Mouse (Mus musculus): ENCODE data around the gene Grin2c. TPM values are rescaled to one million over a fixed set of nuclear protein-coding genes. Genes with fewer than 3 reads are reported as not detected.

Grin2c gene
- polyA plus RNA-seq, 1 experiment from 2014 or later: not detected

DNA sequence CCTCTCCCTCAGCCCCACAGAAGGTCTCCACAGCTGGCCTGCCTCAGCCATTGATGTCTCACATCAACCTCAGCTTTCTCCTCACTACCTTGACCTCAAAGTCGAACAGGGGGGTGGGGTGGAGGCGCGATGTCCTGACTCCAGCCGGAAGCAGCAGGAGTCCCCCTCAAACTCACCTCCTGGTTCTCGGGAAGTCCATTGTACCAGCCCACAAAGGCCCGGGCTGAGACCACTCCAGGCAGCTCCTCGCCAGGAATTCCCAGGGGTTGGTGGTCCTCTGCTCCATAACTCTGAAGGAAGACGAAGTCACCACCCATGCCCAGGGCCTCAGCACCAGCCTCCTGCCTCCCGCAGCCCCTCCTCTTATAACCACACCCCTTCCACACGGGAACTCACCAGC lies 4.4 kb upstream of the Grin2c start:
- no peak overlapping the region for H3K27ac ChIP-seq (ENCODE audit: low read depth, low read length)
- H3K9ac ChIP-seq (ENCODE audit: low read depth, low read length): no peak overlapping the region
- WGBS: 58% methylated on average over 10 of the region's 10 CpGs
- H3K4me2 ChIP-seq (replicated peaks; ENCODE audit: low read depth, low read length): no peak overlapping the region
- peaks cover 34% of the 10 kb centered on the region for H3K27me3 ChIP-seq (ENCODE audit: control insufficient read depth, insufficient read depth, low read length)
- no peak overlapping the region for H3K4me3 ChIP-seq (ENCODE audit: low read length)
- ATAC-seq (ENCODE audit: low FRiP score, low TSS enrichment): no peak
- no peaks in the 10 kb centered on the region for H3K9me3 ChIP-seq (ENCODE audit: control insufficient read depth, low read length)
- H3K4me1 ChIP-seq (ENCODE audit: control insufficient read depth, insufficient read depth, low read length): peaks cover 12% of the 10 kb centered on the region; the same call in 1 of the 2 replicates
- H3K36me3 ChIP-seq (ENCODE audit: control insufficient read depth, insufficient read depth, low read length): no peaks in the 10 kb centered on the region; the same call in 1 of the 2 replicates

DNA sequence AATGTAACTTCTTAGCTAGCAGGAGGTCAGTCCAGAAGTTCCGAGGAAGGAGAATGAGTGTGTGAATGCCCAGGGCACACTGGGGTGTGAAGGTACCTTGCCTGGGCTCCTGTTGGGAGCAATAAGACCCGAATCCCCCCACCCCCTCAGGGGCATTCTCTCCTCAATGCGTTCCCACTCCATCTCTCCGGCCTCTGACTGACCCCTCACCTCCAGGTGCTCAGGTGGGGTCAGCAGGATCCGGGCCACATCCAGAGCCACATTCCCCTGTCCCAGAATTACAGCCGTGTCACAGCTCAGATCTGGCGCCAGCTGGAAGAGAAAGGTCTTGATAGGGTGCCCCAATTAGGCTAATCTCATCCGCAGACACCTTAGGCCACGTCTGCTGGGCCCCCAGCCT lies 4.0 kb upstream of the Grin2c start:
- no peak for ATAC-seq (ENCODE audit: low FRiP score, low TSS enrichment)
- WGBS: 80% methylated on average over 9 of the region's 9 CpGs

DNA sequence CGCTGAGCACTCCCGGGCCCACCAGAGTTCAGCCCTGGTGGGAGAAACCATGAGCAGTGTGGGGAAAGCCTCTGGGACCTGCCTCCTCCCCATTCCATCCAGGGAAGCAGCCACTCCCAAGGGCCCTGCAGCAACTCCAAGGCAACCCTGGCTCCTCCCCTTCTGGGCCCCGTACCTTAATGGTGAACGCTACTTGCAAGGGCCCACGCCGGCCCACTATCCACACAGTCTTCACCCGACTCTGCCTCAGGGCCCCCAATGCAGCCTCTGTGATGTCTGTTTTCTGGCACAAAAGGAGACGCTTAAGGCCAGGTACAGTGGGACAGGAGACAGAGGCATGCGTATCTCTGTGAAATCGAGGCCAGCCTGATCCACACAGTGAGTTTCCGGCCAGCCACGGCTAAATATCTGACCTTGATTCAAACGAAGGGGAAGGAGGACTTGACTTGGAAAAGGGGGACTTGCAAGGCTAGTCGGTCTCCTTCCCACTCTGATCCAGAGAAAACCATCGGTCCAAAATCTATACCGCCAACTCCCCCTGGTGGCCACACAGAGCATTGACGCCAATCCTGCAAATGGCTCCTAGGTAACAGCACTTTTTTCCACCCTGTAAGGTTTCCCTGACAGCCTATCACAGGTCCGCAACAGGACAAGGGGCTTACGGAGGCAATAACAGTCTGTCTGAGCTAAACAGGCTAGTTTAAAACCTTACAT lies 3.3 kb upstream of the Grin2c start:
- peaks cover 8% of the 10 kb centered on the region; the same call in 1 of the 2 replicates for H3K4me1 ChIP-seq (ENCODE audit: control insufficient read depth, insufficient read depth, low read length)
- no peak overlapping the region for H3K27ac ChIP-seq (ENCODE audit: low read depth, low read length)
- no peaks in the 10 kb centered on the region; the same call in 1 of the 2 replicates for H3K36me3 ChIP-seq (ENCODE audit: control insufficient read depth, insufficient read depth, low read length)
- no peak overlapping the region for H3K4me3 ChIP-seq (ENCODE audit: low read length)
- no peak overlapping the region for H3K9ac ChIP-seq (ENCODE audit: low read depth, low read length)
- peaks cover 46% of the 10 kb centered on the region for H3K27me3 ChIP-seq (ENCODE audit: control insufficient read depth, insufficient read depth, low read length)
- 27% methylated on average over 19 of the region's 19 CpGs for WGBS
- H3K9me3 ChIP-seq (ENCODE audit: control insufficient read depth, low read length): no peaks in the 10 kb centered on the region
- H3K4me2 ChIP-seq (replicated peaks; ENCODE audit: low read depth, low read length): no peak overlapping the region
- ATAC-seq (ENCODE audit: low FRiP score, low TSS enrichment): no peak; the same call in 1 of the 2 replicates

More for the DNA sequence above, 4.0 kb upstream of the Grin2c start:
- no peaks in the 10 kb centered on the region; the same call in 1 of the 2 replicates for H3K36me3 ChIP-seq (ENCODE audit: control insufficient read depth, insufficient read depth, low read length)
- H3K4me1 ChIP-seq (ENCODE audit: control insufficient read depth, insufficient read depth, low read length): peaks cover 10% of the 10 kb centered on the region; the same call in 1 of the 2 replicates
- H3K9me3 ChIP-seq (ENCODE audit: control insufficient read depth, low read length): no peaks in the 10 kb centered on the region
- H3K9ac ChIP-seq (ENCODE audit: low read depth, low read length): no peak overlapping the region
- H3K27ac ChIP-seq (ENCODE audit: low read depth, low read length): no peak overlapping the region
- H3K4me2 ChIP-seq (replicated peaks; ENCODE audit: low read depth, low read length): no peak overlapping the region
- peaks cover 38% of the 10 kb centered on the region for H3K27me3 ChIP-seq (ENCODE audit: control insufficient read depth, insufficient read depth, low read length)
- no peak overlapping the region for H3K4me3 ChIP-seq (ENCODE audit: low read length)

GRCm38 (mm10) chr11:115269330-115270066 lies 2.5 kb upstream of the Grin2c start:
- WGBS: 82% methylated on average over 27 of the region's 27 CpGs
- ATAC-seq (ENCODE audit: low FRiP score, low TSS enrichment): no peak; the same call in 1 of the 2 replicates
- Histone ChIP-seq H3K9me3 (ENCODE audit: control insufficient read depth, low read length) (no peaks in the 10 kb centered on the region), H3K27ac (ENCODE audit: low read depth, low read length) (no peak overlapping the region), H3K4me1 (ENCODE audit: control insufficient read depth, insufficient read depth, low read length) (peaks cover 13% of the 10 kb centered on the region; the same call in 1 of the 2 replicates), H3K27me3 (ENCODE audit: control insufficient read depth, insufficient read depth, low read length) (peaks cover 54% of the 10 kb centered on the region), H3K9ac (ENCODE audit: low read depth, low read length) (no peak overlapping the region), H3K4me2 (replicated peaks; ENCODE audit: low read depth, low read length) (no peak overlapping the region), H3K4me3 (ENCODE audit: low read length) (no peak overlapping the region), H3K36me3 (ENCODE audit: control insufficient read depth, insufficient read depth, low read length) (no peaks in the 10 kb centered on the region; the same call in 1 of the 2 replicates)

GRCm38 (mm10) chr11:115267958-115268357 lies 915 bp upstream of the Grin2c start:
- Histone ChIP-seq H3K4me1 (ENCODE audit: control insufficient read depth, insufficient read depth, low read length) (peaks cover 13% of the 10 kb centered on the region; the same call in 1 of the 2 replicates), H3K4me2 (replicated peaks; ENCODE audit: low read depth, low read length) (no peak overlapping the region), H3K27me3 (ENCODE audit: control insufficient read depth, insufficient read depth, low read length) (peaks cover 67% of the 10 kb centered on the region), H3K36me3 (ENCODE audit: control insufficient read depth, insufficient read depth, low read length) (no peaks in the 10 kb centered on the region; the same call in 1 of the 2 replicates), H3K27ac (ENCODE audit: low read depth, low read length) (no peak overlapping the region), H3K9me3 (ENCODE audit: control insufficient read depth, low read length) (no peaks in the 10 kb centered on the region), H3K4me3 (ENCODE audit: low read length) (no peak overlapping the region), H3K9ac (ENCODE audit: low read depth, low read length) (no peak overlapping the region)
- 64% methylated on average over 11 of the region's 11 CpGs for WGBS
- ATAC-seq (ENCODE audit: low FRiP score, low TSS enrichment): no peak

DNA sequence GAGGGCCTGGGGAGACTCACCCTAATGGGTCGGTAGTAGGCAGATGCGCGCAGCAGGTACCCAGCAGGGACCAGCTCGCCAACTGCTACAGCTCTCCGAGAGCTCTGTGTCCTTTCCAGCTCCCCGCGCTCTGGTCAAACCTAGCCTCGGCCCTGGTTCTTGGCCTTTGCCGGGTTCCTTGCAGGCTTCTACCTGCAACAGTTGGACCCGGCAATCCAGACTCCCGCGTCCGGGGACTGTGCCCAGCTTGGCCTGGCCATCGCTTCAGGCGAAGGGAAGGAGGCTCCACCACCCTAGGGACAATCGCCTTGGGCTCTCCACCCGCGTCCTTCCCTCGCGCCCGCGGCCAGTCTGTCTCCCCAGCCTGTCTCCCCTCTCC lies 654 bp downstream of the Grin2c start:
- no peaks in the 10 kb centered on the region for H3K9me3 ChIP-seq (ENCODE audit: control insufficient read depth, low read length)
- no peak overlapping the region for H3K9ac ChIP-seq (ENCODE audit: low read depth, low read length)
- no peak for ATAC-seq (ENCODE audit: low FRiP score, low TSS enrichment)
- peak overlapping the region; percentile 46 for H3K4me2 ChIP-seq (replicated peaks; ENCODE audit: low read depth, low read length)
- WGBS: 0% methylated on average over 22 of the region's 22 CpGs
- H3K27me3 ChIP-seq (ENCODE audit: control insufficient read depth, insufficient read depth, low read length): peaks cover 77% of the 10 kb centered on the region
- peak overlapping the region; percentile 30 for H3K4me3 ChIP-seq (ENCODE audit: low read length)
- H3K36me3 ChIP-seq (ENCODE audit: control insufficient read depth, insufficient read depth, low read length): no peaks in the 10 kb centered on the region
- peaks cover 13% of the 10 kb centered on the region; the same call in 1 of the 2 replicates for H3K4me1 ChIP-seq (ENCODE audit: control insufficient read depth, insufficient read depth, low read length)
- no peak overlapping the region for H3K27ac ChIP-seq (ENCODE audit: low read depth, low read length)

GRCm38 (mm10) chr11:115265771-115266399 lies 1.2 kb downstream of the Grin2c start:
- WGBS: 5% methylated on average over 20 of the region's 20 CpGs
- H3K4me2 ChIP-seq (replicated peaks; ENCODE audit: low read depth, low read length): no peak overlapping the region
- H3K36me3 ChIP-seq (ENCODE audit: control insufficient read depth, insufficient read depth, low read length): no peaks in the 10 kb centered on the region
- H3K27me3 ChIP-seq (ENCODE audit: control insufficient read depth, insufficient read depth, low read length): peaks cover 82% of the 10 kb centered on the region
- peaks cover 13% of the 10 kb centered on the region; the same call in 1 of the 2 replicates for H3K4me1 ChIP-seq (ENCODE audit: control insufficient read depth, insufficient read depth, low read length)
- H3K9me3 ChIP-seq (ENCODE audit: control insufficient read depth, low read length): no peaks in the 10 kb centered on the region
- H3K27ac ChIP-seq (ENCODE audit: low read depth, low read length): no peak overlapping the region
- no peak for ATAC-seq (ENCODE audit: low FRiP score, low TSS enrichment)
- H3K4me3 ChIP-seq (ENCODE audit: low read length): no peak overlapping the region
- H3K9ac ChIP-seq (ENCODE audit: low read depth, low read length): no peak overlapping the region

DNA sequence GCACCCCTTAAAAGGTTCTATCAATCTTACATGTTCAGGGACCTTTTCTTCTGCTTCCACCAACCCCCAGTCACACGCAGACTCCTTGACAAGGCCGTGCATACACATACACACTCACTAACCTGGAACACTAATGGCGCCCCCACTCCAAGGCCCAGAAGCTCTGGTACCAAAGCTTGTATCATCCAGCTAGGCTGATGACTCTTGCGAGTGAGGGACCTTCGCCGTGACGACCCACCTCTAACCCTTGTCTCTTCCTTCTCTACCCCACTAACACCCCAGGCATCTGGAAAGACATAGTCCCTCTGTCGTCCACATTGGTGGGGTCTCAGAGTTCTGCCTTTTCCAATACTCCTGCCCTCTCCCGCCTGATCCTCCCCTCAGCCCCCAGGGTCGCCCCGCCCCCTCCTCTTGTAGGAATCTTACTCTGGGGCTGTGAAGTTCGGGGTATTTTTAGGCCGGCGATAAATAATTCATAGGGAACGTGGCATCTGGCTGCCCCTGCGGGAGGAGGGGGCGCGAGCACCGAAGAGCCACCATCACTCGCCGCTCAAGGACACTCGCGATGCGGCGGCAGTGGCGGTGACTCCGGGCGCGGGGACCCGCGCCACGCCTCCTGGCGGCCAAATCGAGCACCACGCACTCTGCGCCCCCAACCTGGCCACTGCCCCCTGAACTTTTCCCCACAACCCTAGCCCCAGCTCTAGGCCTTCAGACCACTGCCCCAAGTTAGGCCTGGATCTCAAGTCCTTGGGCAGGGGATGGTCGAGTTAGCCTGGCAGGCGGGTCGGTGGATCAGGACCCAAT lies 2.0 kb downstream of the Grin2c start:
- H3K4me1 ChIP-seq (ENCODE audit: control insufficient read depth, insufficient read depth, low read length): peaks cover 10% of the 10 kb centered on the region; the same call in 1 of the 2 replicates
- no peaks in the 10 kb centered on the region for H3K36me3 ChIP-seq (ENCODE audit: control insufficient read depth, insufficient read depth, low read length)
- H3K27me3 ChIP-seq (ENCODE audit: control insufficient read depth, insufficient read depth, low read length): peaks cover 90% of the 10 kb centered on the region
- H3K4me3 ChIP-seq (ENCODE audit: low read length): peak overlapping the region; percentile 22
- H3K4me2 ChIP-seq (replicated peaks; ENCODE audit: low read depth, low read length): peak overlapping the region; percentile 42
- no peak overlapping the region for H3K27ac ChIP-seq (ENCODE audit: low read depth, low read length)
- H3K9me3 ChIP-seq (ENCODE audit: control insufficient read depth, low read length): no peaks in the 10 kb centered on the region
- no peak for ATAC-seq (ENCODE audit: low FRiP score, low TSS enrichment)
- no peak overlapping the region for H3K9ac ChIP-seq (ENCODE audit: low read depth, low read length)
- 5% methylated on average over 39 of the region's 39 CpGs for WGBS
